Mouse (Mus musculus) embryonic stem cell, embryonic (primary cell): ENCODE measurements at regions not wholly inside any gene's neighbourhood (a gene's known extent, or its start where the extent isn't known, plus 50 kb on each side); places are given as distances from the start of the nearest gene placed in this dataset.

Experiments
- CTCF ChIA-PET, 4 experiments: fragments of 300-600 bp in 2 of 4; fragments of 350-600 bp in 2 of 4; sonication (Branson Sonifier 250); formaldehyde crosslinking; loops; one replicate each; lab custom pipeline; 2022; ENCODE audit warnings: inconsistent platforms in 2 of 4; lab: Charles Lee
- POLR2A ChIA-PET, 4 experiments: fragments of 300-600 bp in 2 of 4; fragments of 350-600 bp in 2 of 4; sonication (Branson Sonifier 250); formaldehyde crosslinking; loops; one replicate each; lab custom pipeline; 2022; ENCODE audit warnings: antibody characterized with exemption in 4 of 4, inconsistent platforms in 1 of 4; lab: Charles Lee

DNA sequence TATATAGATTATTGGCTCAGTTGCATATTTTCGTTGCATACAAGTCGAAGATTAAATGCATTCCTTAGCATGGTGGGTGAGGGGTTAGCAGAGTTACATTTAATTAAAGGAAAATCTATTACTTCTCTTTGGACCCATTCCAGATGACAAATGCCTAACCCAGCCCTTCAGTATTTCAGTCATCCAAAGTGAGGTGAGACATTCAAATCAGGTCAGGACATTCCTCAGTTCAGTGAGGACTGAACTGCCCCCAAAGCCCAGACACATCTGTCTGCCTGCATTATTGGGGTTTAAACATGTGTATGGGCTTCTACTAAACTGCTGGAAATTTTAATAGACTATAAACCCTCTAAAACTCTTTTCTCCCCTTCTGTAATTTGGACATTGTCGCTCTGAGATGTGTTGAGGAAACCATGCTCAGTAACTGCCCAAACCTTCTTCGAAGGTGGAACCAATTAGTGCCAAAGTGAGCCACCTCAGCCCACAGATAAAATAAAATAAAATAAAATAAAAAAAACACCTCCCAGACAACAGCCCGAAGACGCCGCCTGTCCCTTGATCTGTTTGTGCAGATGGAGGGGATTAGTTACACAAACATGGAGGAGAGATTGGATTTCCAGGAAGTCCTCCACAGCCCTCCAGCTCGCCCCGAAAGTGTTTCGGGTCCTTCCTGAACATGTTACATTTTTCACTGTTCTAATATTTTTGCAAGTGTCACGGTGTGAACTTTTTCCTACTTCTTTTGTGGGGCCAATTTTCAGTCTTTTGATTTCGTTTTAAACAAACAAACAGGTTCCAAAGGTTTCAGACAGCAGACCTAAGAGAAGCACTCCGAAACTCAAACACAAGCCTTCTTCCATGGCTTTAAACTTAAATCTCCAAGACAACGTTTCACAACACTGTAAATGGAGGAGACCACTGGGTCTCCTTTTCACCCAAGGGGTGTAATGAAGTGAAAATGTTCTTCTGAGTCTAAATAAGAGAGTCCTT lies 65.6 kb upstream of the Kdr start:
- POLR2A ChIA-PET: no interaction called here
- CTCF ChIA-PET: no interaction called here

DNA sequence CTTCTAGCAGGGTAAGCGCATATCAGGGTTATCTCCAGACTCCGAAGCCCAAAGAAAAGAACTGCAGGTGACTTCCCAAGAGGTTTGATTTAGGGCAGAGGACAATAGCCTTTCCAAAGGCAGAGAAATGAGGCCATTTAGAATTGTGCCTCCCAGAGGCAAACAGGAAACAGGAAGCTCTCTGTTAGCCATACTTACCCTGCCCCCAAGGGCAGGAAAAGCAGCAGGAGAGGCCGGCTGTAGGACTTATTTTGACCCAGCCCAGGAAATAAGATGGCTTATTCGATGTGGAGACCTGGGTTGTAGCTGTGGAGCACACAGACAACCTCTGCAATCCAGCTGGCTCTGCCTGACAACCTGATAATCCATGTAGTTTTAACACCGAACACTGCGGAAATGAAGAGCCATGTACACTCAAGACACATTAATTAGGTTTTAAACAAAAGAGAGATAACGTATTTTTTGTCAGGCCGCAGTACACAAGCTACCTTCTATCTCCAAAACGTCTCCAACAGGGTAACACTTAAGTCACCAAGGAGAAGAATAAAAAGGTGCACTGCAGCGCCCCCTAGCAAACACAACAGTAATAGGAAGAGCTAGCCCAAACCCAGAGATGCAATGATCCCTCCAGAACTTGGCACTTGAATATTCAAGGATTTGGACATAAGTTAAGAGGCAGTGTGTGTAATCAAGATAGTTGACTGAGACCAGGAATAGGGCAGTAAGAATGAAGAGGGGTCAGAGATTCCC lies 62.4 kb upstream of the Kdr start:
- POLR2A ChIA-PET: interaction anchor here in 2 of 4 experiments (0.6 to 1.3 kb wide), 4 partner anchors 32 to 1996 kb away, joined by 3 to 7 read pairs (median 4); partner anchors contain the start of gene Kdr (in 1 of the 2)
- CTCF ChIA-PET: interaction anchor here (0.6 to 2.0 kb wide), 44 partner anchors 8 to 826 kb away, joined by 3 to 14 read pairs (median 4); partner anchors contain the start of gene Srd5a3 (in 1 of the 4)

DNA sequence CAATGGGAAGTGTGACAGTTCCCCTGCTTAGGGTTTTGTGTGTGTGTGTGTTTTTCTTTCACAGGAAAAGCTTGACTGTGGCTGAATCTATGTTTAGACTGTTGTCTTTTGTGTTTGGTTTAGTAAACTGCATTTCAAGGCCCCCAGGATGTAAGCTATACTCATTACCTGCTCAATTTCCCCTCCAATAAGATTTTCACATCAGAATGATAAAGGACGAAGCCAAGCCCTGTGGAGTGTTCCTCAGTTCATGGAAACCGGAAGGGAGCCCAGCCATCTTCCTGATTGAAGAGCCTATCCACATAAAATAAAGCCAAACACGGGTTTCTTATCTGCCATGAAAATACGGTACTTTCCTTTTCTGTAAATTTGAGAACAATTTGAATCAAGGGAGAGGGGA lies 50.5 kb upstream of the Kdr start:
- ChIA-PET POLR2A (no interaction called here), CTCF (interaction anchor here in 2 of 4 experiments (1.5 to 2.3 kb wide), 2 partner anchors 12 kb away, joined by 4 to 10 read pairs; no protein-coding TSS in a partner anchor)
